Mouse (Mus musculus) erythroblast, embryonic 14.5 days (primary cell): ENCODE results near the gene Lrrc75a.

Source experiments
- GATA1 ChIP-seq: IDR thresholded peaks from 2 replicates; pipeline ENCODE4 v1.6.1; 2012; ENCODE audit warnings: low read length, inconsistent platforms, mixed read lengths
- TAL1 ChIP-seq: IDR thresholded peaks from 3 replicates; pipeline ENCODE4 v1.6.1; 2012; ENCODE audit warnings: low read length, inconsistent platforms, mixed read lengths

GRCm38 (mm10) chr11:62643011-62643631 is 5.2 kb downstream of the Lrrc75a start:
- no peak for TF ChIP-seq GATA1
- no peak for TF ChIP-seq TAL1
